Mouse (Mus musculus): ENCODE measurements around the gene Wnt3. TPM values are rescaled to one million over a fixed set of nuclear protein-coding genes. Genes with fewer than 3 reads are reported as not detected.

The Wnt3 gene
- total and polyA plus RNA-seq, 3 experiments: not detected

- H3K4me1 ChIP-seq (ENCODE audit: control insufficient read depth, insufficient read depth, low read length): no peaks in the 10 kb centered on the region
- WGBS: 50% methylated on average over 5 of the region's 5 CpGs
- H3K4me3 ChIP-seq: no peak overlapping the region
- no peaks in the 10 kb centered on the region for H3K79me2 ChIP-seq (replicated peaks; ENCODE audit: control insufficient read depth, insufficient read depth, low read length)
- no peak overlapping the region for H3K9ac ChIP-seq (ENCODE audit: low read depth, low read length)
- intact Hi-C loops (cut with DNase I): no loop called here
- no peak overlapping the region for H3K27ac ChIP-seq
- TF ChIP-seq POLR2A (IDR thresholded peaks at IDR 0.05; ENCODE audit: insufficient read depth, low read depth, low read length) (no peak), CTCF (IDR thresholded peaks at IDR 0.05) (no peak), EP300 (IDR thresholded peaks at IDR 0.05; ENCODE audit: insufficient read depth, low read depth, low read length) (no peak)
- no peak for DNase-seq
- H3K27me3 ChIP-seq (ENCODE audit: control insufficient read depth, insufficient read depth, low read length): no peaks in the 10 kb centered on the region
- no peaks in the 10 kb centered on the region for H3K36me3 ChIP-seq (ENCODE audit: control insufficient read depth, insufficient read depth, low read length)
Observed at GRCm38 (mm10) chr11:103789951-103790350, 16.0 kb downstream of the Wnt3 start.

DNA sequence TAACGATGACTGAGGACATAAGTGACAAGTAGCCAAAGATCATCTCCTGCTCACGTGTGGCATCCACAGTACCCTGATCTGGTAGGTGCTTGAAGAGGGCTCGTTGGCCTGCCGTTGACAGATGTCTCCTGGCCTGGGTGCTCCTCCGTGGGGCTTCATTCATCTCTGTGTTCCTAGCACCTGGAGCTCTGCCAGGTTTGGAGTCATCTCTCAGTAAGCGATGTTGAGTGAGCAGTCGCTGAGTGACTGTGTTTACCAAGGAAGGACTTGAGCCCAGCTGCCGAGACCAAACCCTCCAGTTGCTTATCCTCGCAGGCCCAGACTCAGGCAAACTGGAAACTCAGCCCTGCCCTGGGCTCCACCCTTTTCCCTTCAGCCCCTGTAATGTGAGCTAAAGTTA lies 27.2 kb downstream of the Wnt3 start:
- Histone ChIP-seq H3K9ac (ENCODE audit: low read depth, low read length) (no peak overlapping the region), H3K4me1 (ENCODE audit: control insufficient read depth, insufficient read depth, low read length) (no peaks in the 10 kb centered on the region), H3K27ac (no peak overlapping the region), H3K79me2 (replicated peaks; ENCODE audit: control insufficient read depth, insufficient read depth, low read length) (no peaks in the 10 kb centered on the region), H3K4me3 (no peak overlapping the region), H3K27me3 (ENCODE audit: control insufficient read depth, insufficient read depth, low read length) (no peaks in the 10 kb centered on the region), H3K36me3 (ENCODE audit: control insufficient read depth, insufficient read depth, low read length) (no peaks in the 10 kb centered on the region)
- 33% methylated on average over 9 of the region's 9 CpGs for WGBS
- no peak for TF ChIP-seq EP300 (IDR thresholded peaks at IDR 0.05; ENCODE audit: insufficient read depth, low read depth, low read length)
- TF ChIP-seq CTCF (IDR thresholded peaks at IDR 0.05): no peak
- TF ChIP-seq POLR2A (IDR thresholded peaks at IDR 0.05; ENCODE audit: insufficient read depth, low read depth, low read length): no peak
- DNase-seq: no peak
- intact Hi-C loops (cut with DNase I): no loop called here

GRCm38 (mm10) chr11:103804126-103804525 lies 30.2 kb downstream of the Wnt3 start:
- H3K4me1 ChIP-seq (ENCODE audit: control insufficient read depth, insufficient read depth, low read length): no peaks in the 10 kb centered on the region
- H3K27me3 ChIP-seq (ENCODE audit: control insufficient read depth, insufficient read depth, low read length): peaks cover 2% of the 10 kb centered on the region; the same call in 1 of the 2 replicates
- no peak for DNase-seq
- H3K27ac ChIP-seq: no peak overlapping the region
- intact Hi-C loops (cut with DNase I): no loop called here
- no peaks in the 10 kb centered on the region for H3K36me3 ChIP-seq (ENCODE audit: control insufficient read depth, insufficient read depth, low read length)
- no peak overlapping the region for H3K9ac ChIP-seq (ENCODE audit: low read depth, low read length)
- no peaks in the 10 kb centered on the region for H3K79me2 ChIP-seq (replicated peaks; ENCODE audit: control insufficient read depth, insufficient read depth, low read length)
- no peak for TF ChIP-seq EP300 (IDR thresholded peaks at IDR 0.05; ENCODE audit: insufficient read depth, low read depth, low read length)
- no peak for TF ChIP-seq POLR2A (IDR thresholded peaks at IDR 0.05; ENCODE audit: insufficient read depth, low read depth, low read length)
- TF ChIP-seq CTCF (IDR thresholded peaks at IDR 0.05): no peak
- H3K4me3 ChIP-seq: no peak overlapping the region
- WGBS: 77% methylated on average over 11 of the region's 11 CpGs

DNA sequence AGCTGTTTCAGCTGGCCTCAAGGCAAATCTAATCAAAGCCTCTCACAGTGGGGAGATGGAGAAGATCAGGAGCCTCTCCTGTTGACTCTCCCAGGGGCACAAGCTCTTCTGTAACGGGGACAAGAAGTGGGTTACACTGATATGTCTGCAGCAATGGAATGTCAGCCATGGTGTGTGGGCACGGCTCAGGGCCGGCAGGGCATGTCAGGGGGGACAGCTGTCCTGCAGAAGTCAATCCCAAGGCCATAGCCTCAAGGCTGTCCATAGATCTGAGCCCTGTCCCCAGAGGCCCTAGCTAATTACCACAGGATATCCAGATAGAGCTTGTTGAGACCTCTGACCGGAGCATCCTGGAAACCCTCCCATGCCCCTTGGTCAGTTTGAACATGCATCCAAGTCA lies 30.9 kb downstream of the Wnt3 start:
- no peak overlapping the region for H3K4me3 ChIP-seq
- no peak for TF ChIP-seq CTCF (IDR thresholded peaks at IDR 0.05)
- TF ChIP-seq POLR2A (IDR thresholded peaks at IDR 0.05; ENCODE audit: insufficient read depth, low read depth, low read length): no peak
- TF ChIP-seq EP300 (IDR thresholded peaks at IDR 0.05; ENCODE audit: insufficient read depth, low read depth, low read length): no peak
- no peaks in the 10 kb centered on the region for H3K79me2 ChIP-seq (replicated peaks; ENCODE audit: control insufficient read depth, insufficient read depth, low read length)
- peaks cover 2% of the 10 kb centered on the region; the same call in 1 of the 2 replicates for H3K4me1 ChIP-seq (ENCODE audit: control insufficient read depth, insufficient read depth, low read length)
- H3K27ac ChIP-seq: no peak overlapping the region
- H3K36me3 ChIP-seq (ENCODE audit: control insufficient read depth, insufficient read depth, low read length): no peaks in the 10 kb centered on the region
- no peak overlapping the region for H3K9ac ChIP-seq (ENCODE audit: low read depth, low read length)
- peaks cover 5% of the 10 kb centered on the region for H3K27me3 ChIP-seq (ENCODE audit: control insufficient read depth, insufficient read depth, low read length)
- 54% methylated on average over 4 of the region's 4 CpGs for WGBS
- intact Hi-C loops (cut with DNase I): no loop called here
- DNase-seq: no peak

- no peak overlapping the region for H3K4me3 ChIP-seq
- no peak overlapping the region for H3K27ac ChIP-seq
- no peak for DNase-seq
- H3K4me1 ChIP-seq (ENCODE audit: control insufficient read depth, insufficient read depth, low read length): peaks cover 2% of the 10 kb centered on the region; the same call in 1 of the 2 replicates
- WGBS: 47% methylated on average over 12 of the region's 12 CpGs
- no peak overlapping the region for H3K9ac ChIP-seq (ENCODE audit: low read depth, low read length)
- no peaks in the 10 kb centered on the region for H3K36me3 ChIP-seq (ENCODE audit: control insufficient read depth, insufficient read depth, low read length)
- TF ChIP-seq CTCF (IDR thresholded peaks at IDR 0.05) (no peak), EP300 (IDR thresholded peaks at IDR 0.05; ENCODE audit: insufficient read depth, low read depth, low read length) (no peak), POLR2A (IDR thresholded peaks at IDR 0.05; ENCODE audit: insufficient read depth, low read depth, low read length) (no peak)
- H3K27me3 ChIP-seq (ENCODE audit: control insufficient read depth, insufficient read depth, low read length): peaks cover 14% of the 10 kb centered on the region
- intact Hi-C loops (cut with DNase I): no loop called here
- no peaks in the 10 kb centered on the region for H3K79me2 ChIP-seq (replicated peaks; ENCODE audit: control insufficient read depth, insufficient read depth, low read length)
Observed at GRCm38 (mm10) chr11:103807966-103808365, 34.0 kb downstream of the Wnt3 start.

DNA sequence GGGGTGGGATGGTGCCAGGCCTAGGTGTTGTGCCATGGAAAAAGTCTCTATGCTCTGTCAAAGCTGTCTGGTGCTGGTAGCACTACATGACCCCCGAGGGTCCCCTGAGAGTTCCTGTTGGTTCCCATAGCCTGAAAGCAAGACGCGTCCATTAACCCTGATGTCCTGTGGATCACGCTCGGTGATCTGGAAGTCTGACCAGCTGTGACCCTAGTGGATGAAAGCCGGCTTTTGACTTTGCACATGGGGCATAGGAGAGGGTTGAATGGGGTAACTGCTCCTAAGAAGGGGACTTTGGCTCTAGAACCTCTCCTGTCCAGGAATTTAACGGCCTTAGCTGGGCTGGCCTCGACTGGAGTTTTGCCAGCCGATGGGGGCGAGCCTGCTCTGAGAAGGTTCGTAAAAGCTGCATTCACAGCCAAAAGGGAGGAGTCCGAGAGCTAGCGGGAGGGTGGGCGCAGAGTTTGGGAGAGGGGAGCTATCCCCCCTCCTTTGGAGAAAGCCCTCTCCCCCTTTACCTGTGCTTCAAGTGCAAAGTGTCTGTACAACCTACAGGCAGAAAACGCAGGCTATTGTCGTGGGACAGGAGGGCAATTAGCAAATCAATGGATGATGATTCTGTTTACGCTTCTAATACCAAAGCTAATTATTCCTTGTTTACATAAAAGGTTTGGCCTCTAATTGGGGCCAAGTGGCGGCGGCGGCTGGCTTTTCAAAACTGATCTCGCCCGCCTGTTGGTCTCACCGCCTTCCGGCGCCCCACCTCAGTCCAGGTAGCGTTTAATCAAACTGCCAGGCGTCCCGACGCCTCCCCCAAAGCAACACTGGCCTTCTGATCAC lies 35.0 kb downstream of the Wnt3 start:
- Histone ChIP-seq H3K36me3 (ENCODE audit: control insufficient read depth, insufficient read depth, low read length) (no peaks in the 10 kb centered on the region), H3K27ac (no peak overlapping the region), H3K4me1 (ENCODE audit: control insufficient read depth, insufficient read depth, low read length) (peaks cover 2% of the 10 kb centered on the region; the same call in 1 of the 2 replicates), H3K4me3 (no peak overlapping the region), H3K9ac (ENCODE audit: low read depth, low read length) (no peak overlapping the region), H3K79me2 (replicated peaks; ENCODE audit: control insufficient read depth, insufficient read depth, low read length) (no peaks in the 10 kb centered on the region), H3K27me3 (ENCODE audit: control insufficient read depth, insufficient read depth, low read length) (peaks cover 14% of the 10 kb centered on the region)
- WGBS: 10% methylated on average over 29 of the region's 29 CpGs
- DNase-seq: no peak
- no peak for TF ChIP-seq POLR2A (IDR thresholded peaks at IDR 0.05; ENCODE audit: insufficient read depth, low read depth, low read length)
- no peak for TF ChIP-seq EP300 (IDR thresholded peaks at IDR 0.05; ENCODE audit: insufficient read depth, low read depth, low read length)
- intact Hi-C loops (cut with DNase I): no loop called here

Measured in heart, adult 2 months (tissue).